Mouse (Mus musculus): ENCODE data around the gene Nckap5. TPM values are rescaled to one million over a fixed set of nuclear protein-coding genes. Genes with fewer than 3 reads are reported as not detected.

The Nckap5 gene
- polyA plus RNA-seq, 1 experiment from 2014 or later = 0.67 TPM

DNA sequence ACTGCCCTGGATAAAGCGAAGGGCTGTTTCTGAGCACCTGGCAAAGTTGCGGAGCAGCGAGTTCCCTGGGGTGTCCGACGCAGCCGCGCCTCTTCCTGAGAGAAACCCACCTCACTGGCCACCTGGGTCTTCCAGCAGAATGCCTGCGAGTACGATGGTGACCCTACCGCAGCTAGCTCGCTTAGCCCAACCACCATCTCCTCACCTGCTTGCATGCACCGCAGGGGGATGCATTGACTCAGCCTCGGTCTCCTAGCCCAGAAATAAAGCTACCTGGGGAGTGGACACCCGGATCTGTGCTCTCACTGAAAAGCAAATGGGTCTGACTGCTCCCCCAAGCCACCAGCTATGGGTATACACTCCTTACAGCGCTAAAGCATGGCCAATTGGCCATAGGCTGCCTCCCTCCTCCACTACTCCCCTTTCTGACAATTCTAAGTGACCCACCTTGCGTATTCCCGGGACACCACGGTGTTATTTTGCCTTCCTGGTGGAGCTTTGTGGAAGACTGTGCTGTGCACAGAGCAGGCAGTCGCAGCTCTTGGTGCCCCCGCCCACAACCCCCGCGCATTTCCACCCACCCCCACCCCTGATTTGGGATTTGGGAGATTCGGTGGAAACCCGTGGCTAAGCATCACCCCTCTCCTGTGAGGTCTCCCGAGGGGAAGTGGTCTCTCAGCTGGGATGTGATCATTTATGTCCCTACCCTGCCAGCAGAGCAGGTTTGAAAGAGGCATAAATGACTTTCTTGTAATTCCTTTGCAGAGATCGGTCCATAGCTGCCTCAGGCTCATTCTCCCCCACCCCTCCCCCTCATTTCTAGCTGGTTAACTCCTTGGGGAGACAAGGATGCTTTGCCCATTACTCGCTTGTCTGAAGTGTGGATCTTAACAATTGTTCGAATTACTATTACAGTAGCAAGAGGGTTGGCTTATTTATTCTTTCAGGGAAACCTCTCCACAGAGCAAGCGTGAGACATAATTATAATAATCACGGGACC lies 917.7 kb downstream of the Nckap5 start, which contains the start of gene Lypd1:
Lypd1 (minus strand) TSS at position 501 of the 1,000 bp plus-strand sequence.
- Histone ChIP-seq H3K27ac (ENCODE audit: low read depth, low read length) (no peak within 1 kb of the TSS), H3K4me2 (peak within 1 kb of the TSS; percentile 81), H3K4me1 (replicated peaks; ENCODE audit: control insufficient read depth, insufficient read depth, low read length) (0 out of 2 replicates have a peak, but pooled peaks cover 2% of the 10 kb centered on the region), H3K27me3 (replicated peaks; ENCODE audit: control insufficient read depth, insufficient read depth, low read length) (peaks cover 42% of the 10 kb centered on the region), H3K4me3 (ENCODE audit: low read depth, low read length) (peak within 1 kb of the TSS; percentile 46), H3K36me3 (ENCODE audit: control insufficient read depth, insufficient read depth, low read length) (no peaks in the 10 kb centered on the region), H3K9me3 (ENCODE audit: control insufficient read depth, low read length) (no peaks in the 10 kb centered on the region), H3K9ac (ENCODE audit: low read depth, low read length) (no peak within 1 kb of the TSS)
- DNase-seq (ENCODE audit: low spot score) (peak; percentile 31), ATAC-seq (replicated peaks; ENCODE audit: low FRiP score) (no peak)
- WGBS = 7% methylated on average over 30 of the region's 30 CpGs

DNA sequence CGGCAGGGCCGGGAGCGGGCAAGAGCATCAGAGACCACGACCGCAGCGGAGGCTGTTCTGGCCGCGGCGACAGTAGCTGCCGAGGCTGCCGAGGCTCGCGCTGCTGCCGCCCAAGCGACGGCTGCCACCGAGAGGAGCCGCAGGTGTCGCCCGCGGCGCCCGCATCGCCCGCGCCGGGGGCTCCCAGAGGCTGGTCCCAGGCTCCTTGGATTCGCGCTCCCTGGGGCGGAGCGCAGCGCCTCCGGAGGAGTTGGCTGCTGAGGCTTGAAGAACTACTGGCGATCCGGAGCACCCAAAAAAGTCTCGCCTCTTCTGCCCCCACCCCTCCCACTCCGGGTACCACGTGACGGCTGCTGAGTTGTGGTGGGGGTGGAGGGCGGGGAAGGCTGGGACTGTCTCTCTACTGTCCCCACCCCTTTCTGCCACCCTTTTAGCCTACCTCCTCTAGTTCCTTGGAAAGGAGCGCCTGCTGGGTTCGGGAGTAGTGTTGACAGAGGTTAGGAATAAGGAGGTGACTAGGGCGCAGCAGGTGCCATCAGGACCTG lies 918.6 kb downstream of the Nckap5 start:
- ATAC-seq (replicated peaks; ENCODE audit: low FRiP score) (peak; percentile 39), DNase-seq (ENCODE audit: low spot score) (peak; percentile 46)
- peak overlapping the region; percentile 81 for H3K4me2 ChIP-seq
- no peaks in the 10 kb centered on the region for H3K36me3 ChIP-seq (ENCODE audit: control insufficient read depth, insufficient read depth, low read length)
- 0 out of 2 replicates have a peak, but pooled peaks cover 2% of the 10 kb centered on the region for H3K4me1 ChIP-seq (replicated peaks; ENCODE audit: control insufficient read depth, insufficient read depth, low read length)
- H3K4me3 ChIP-seq (ENCODE audit: low read depth, low read length) = peak overlapping the region; percentile 46
- peaks cover 42% of the 10 kb centered on the region for H3K27me3 ChIP-seq (replicated peaks; ENCODE audit: control insufficient read depth, insufficient read depth, low read length)
- H3K27ac ChIP-seq (ENCODE audit: low read depth, low read length) = no peak overlapping the region
- 0% methylated on average over 40 of the region's 43 CpGs for WGBS
- H3K9ac ChIP-seq (ENCODE audit: low read depth, low read length) = no peak overlapping the region
- no peaks in the 10 kb centered on the region for H3K9me3 ChIP-seq (ENCODE audit: control insufficient read depth, low read length)

DNA sequence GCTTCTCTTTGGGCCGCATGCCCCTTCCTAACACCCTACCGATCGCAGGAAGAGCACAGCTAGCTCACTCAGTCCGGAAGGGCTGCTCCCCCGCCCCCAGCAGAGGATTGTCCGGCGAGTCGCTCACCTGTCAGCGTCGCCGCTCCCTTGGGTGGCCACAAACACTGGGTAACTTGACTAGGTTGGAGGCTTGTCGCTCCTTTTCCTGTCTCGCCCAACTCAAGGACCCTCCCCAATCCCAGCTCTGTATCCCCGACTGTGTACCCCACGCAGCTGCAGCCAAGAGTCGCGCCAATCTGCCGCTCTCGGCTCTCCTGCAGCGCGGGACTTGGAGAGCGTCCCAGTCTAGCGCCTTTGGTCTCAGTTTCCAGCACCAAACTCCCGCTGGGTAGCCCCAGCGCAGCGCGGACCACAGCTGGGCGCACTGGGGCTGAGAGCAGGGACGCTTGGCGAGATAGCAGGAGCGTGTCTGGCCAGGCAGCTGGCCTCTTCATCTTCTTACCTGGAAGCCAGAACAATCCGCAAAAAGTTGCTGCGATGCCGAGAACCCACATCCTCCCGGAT lies 919.2 kb downstream of the Nckap5 start:
- WGBS = under 1% methylated on average over 35 of the region's 35 CpGs
- 0 out of 2 replicates have a peak, but pooled peaks cover 2% of the 10 kb centered on the region for H3K4me1 ChIP-seq (replicated peaks; ENCODE audit: control insufficient read depth, insufficient read depth, low read length)
- H3K36me3 ChIP-seq (ENCODE audit: control insufficient read depth, insufficient read depth, low read length) = no peaks in the 10 kb centered on the region
- H3K9ac ChIP-seq (ENCODE audit: low read depth, low read length) = no peak overlapping the region
- peak overlapping the region; percentile 81 for H3K4me2 ChIP-seq
- H3K4me3 ChIP-seq (ENCODE audit: low read depth, low read length) = peak overlapping the region; percentile 46
- DNase-seq (ENCODE audit: low spot score) = peak; percentile 44
- peak; percentile 33; the same call in 1 of the 2 replicates for ATAC-seq (replicated peaks; ENCODE audit: low FRiP score)
- H3K27ac ChIP-seq (ENCODE audit: low read depth, low read length) = no peak overlapping the region
- no peaks in the 10 kb centered on the region for H3K9me3 ChIP-seq (ENCODE audit: control insufficient read depth, low read length)
- peaks cover 42% of the 10 kb centered on the region for H3K27me3 ChIP-seq (replicated peaks; ENCODE audit: control insufficient read depth, insufficient read depth, low read length)

DNA sequence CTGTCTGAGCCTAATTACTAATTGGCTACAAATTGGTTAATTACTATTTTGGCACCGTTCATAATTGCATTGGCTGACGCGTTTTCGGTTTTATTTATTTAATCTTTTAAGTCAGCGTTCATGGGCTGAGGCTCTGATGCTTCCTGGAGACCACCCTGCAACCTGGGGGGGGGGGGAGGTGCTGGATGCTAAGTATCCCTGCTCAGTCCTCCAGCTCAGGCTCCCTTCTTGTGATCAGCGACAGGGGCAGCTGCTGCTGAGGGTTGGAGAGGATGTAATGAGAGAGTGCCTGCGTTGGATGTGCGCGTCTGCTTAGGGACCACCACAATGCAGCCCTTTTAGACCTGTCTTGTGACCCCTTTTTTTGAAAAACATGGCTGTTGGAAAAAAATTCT lies 919.7 kb downstream of the Nckap5 start:
- H3K9me3 ChIP-seq (ENCODE audit: control insufficient read depth, low read length) = no peaks in the 10 kb centered on the region
- 0 out of 2 replicates have a peak, but pooled peaks cover 2% of the 10 kb centered on the region for H3K4me1 ChIP-seq (replicated peaks; ENCODE audit: control insufficient read depth, insufficient read depth, low read length)
- no peak overlapping the region for H3K27ac ChIP-seq (ENCODE audit: low read depth, low read length)
- ATAC-seq (replicated peaks; ENCODE audit: low FRiP score) = no peak
- H3K4me3 ChIP-seq (ENCODE audit: low read depth, low read length) = peak overlapping the region; percentile 46
- no peak for DNase-seq (ENCODE audit: low spot score)
- WGBS = 3% methylated on average over 9 of the region's 9 CpGs
- no peak overlapping the region for H3K9ac ChIP-seq (ENCODE audit: low read depth, low read length)
- H3K36me3 ChIP-seq (ENCODE audit: control insufficient read depth, insufficient read depth, low read length) = no peaks in the 10 kb centered on the region
- peak overlapping the region; percentile 81 for H3K4me2 ChIP-seq
- H3K27me3 ChIP-seq (replicated peaks; ENCODE audit: control insufficient read depth, insufficient read depth, low read length) = peaks cover 42% of the 10 kb centered on the region

- Histone ChIP-seq H3K4me3 (ENCODE audit: low read depth, low read length) (no peak overlapping the region), H3K27me3 (replicated peaks; ENCODE audit: control insufficient read depth, insufficient read depth, low read length) (peaks cover 42% of the 10 kb centered on the region)
- no peak for ATAC-seq (replicated peaks; ENCODE audit: low FRiP score)
These were observed 920.3 kb downstream of the Nckap5 start for GRCm38 (mm10) chr1:125910211-125910870.

GRCm38 (mm10) chr1:125893158-125893557 lies 937.4 kb downstream of the Nckap5 start:
- no peak for DNase-seq (ENCODE audit: low spot score)
- no peaks in the 10 kb centered on the region for H3K9me3 ChIP-seq (ENCODE audit: control insufficient read depth, low read length)
- no peak overlapping the region for H3K27ac ChIP-seq (ENCODE audit: low read depth, low read length)
- WGBS = 87% methylated on average over 9 of the region's 9 CpGs
- H3K27me3 ChIP-seq (replicated peaks; ENCODE audit: control insufficient read depth, insufficient read depth, low read length) = no peaks in the 10 kb centered on the region
- no peaks in the 10 kb centered on the region for H3K4me1 ChIP-seq (replicated peaks; ENCODE audit: control insufficient read depth, insufficient read depth, low read length)
- no peak overlapping the region for H3K9ac ChIP-seq (ENCODE audit: low read depth, low read length)
- H3K4me2 ChIP-seq = no peak overlapping the region
- no peak for ATAC-seq (replicated peaks; ENCODE audit: low FRiP score)
- H3K36me3 ChIP-seq (ENCODE audit: control insufficient read depth, insufficient read depth, low read length) = no peaks in the 10 kb centered on the region
- no peak overlapping the region for H3K4me3 ChIP-seq (ENCODE audit: low read depth, low read length)

More at GRCm38 (mm10) chr1:125910211-125910870, 920.3 kb downstream of the Nckap5 start:
- DNase-seq (ENCODE audit: low spot score) = peak; percentile 36
- 17% methylated on average over 14 of the region's 14 CpGs for WGBS
- Histone ChIP-seq H3K9ac (ENCODE audit: low read depth, low read length) (no peak overlapping the region), H3K4me2 (peak overlapping the region; percentile 81), H3K27ac (ENCODE audit: low read depth, low read length) (no peak overlapping the region), H3K4me1 (replicated peaks; ENCODE audit: control insufficient read depth, insufficient read depth, low read length) (0 out of 2 replicates have a peak, but pooled peaks cover 2% of the 10 kb centered on the region), H3K9me3 (ENCODE audit: control insufficient read depth, low read length) (no peaks in the 10 kb centered on the region), H3K36me3 (ENCODE audit: control insufficient read depth, insufficient read depth, low read length) (no peaks in the 10 kb centered on the region)

DNA sequence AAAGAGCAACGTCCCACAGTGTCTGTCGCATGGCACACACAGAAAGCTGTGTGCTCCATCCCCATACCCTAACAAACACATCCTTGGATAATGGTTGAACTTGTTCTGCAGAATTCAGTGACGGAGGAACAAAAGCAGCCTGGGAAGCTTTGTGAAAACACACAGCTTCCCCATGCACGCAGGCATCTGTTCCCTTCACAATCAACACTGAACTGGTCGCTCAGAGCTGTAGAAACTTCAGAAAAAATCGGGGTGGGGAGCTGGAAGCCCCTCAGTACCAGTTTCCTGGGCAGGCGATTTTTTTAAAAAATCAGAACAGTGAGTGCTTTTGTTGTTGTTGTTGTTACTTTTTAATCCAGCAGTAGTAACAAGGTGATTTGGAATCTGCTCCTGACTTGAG lies 960.5 kb downstream of the Nckap5 start:
- ATAC-seq (replicated peaks; ENCODE audit: low FRiP score) (no peak), DNase-seq (ENCODE audit: low spot score) (no peak)
- no peaks in the 10 kb centered on the region for H3K27me3 ChIP-seq (replicated peaks; ENCODE audit: control insufficient read depth, insufficient read depth, low read length)
- H3K27ac ChIP-seq (ENCODE audit: low read depth, low read length) = no peak overlapping the region
- H3K9ac ChIP-seq (ENCODE audit: low read depth, low read length) = no peak overlapping the region
- H3K36me3 ChIP-seq (ENCODE audit: control insufficient read depth, insufficient read depth, low read length) = no peaks in the 10 kb centered on the region; the same call in 1 of the 2 replicates
- H3K4me3 ChIP-seq (ENCODE audit: low read depth, low read length) = no peak overlapping the region
- H3K4me1 ChIP-seq (replicated peaks; ENCODE audit: control insufficient read depth, insufficient read depth, low read length) = no peaks in the 10 kb centered on the region
- WGBS = 54% methylated on average over 7 of the region's 7 CpGs
- H3K4me2 ChIP-seq = no peak overlapping the region
- no peaks in the 10 kb centered on the region for H3K9me3 ChIP-seq (ENCODE audit: control insufficient read depth, low read length)
